8 mouse cellular contexts compared by ENCODE assay signal in genomic region chr12:21133972-21134859, GRCm38 (mm10).
DNase-seq lines count a peak whose midpoint lies in the region; ATAC-seq and TF ChIP-seq lines count a peak whose summit lies in the region.

No protein-coding gene starts in this region.

- peaks cover 32% of the 10 kb centered on the region for H3K4me1 ChIP-seq in liver, postnatal 0 days (ENCODE audit: insufficient read depth)
- peaks cover 80% of the 10 kb centered on the region for H3K4me1 ChIP-seq in liver, embryonic 12.5 days
- peaks cover 46% of the 10 kb centered on the region for H3K4me1 ChIP-seq in embryonic facial prominence, embryonic 15.5 days
- peaks cover 42% of the 10 kb centered on the region for H3K4me1 ChIP-seq in stomach, embryonic 14.5 days (ENCODE audit: control insufficient read depth, insufficient read depth, low read length)

- 64% methylated on average over 17 of the region's 17 CpGs for WGBS in liver, postnatal 0 days (ENCODE audit: insufficient replicate concordance)
- 47% methylated on average over 17 of the region's 17 CpGs for WGBS in liver, embryonic 12.5 days (ENCODE audit: insufficient replicate concordance)
- WGBS in embryonic facial prominence, embryonic 15.5 days, result 39% methylated on average over 17 of the region's 17 CpGs
- WGBS in stomach, embryonic 14.5 days, result 45% methylated on average over 17 of the region's 17 CpGs

- no peak for TF ChIP-seq EP300 in liver, postnatal 0 days (IDR thresholded peaks at IDR 0.05; ENCODE audit: low read depth)

- no peak overlapping the region for H3K27ac ChIP-seq in liver, postnatal 0 days (ENCODE audit: low read depth)
- no peak overlapping the region for H3K27ac ChIP-seq in liver, embryonic 12.5 days
- peak overlapping the region; percentile 55; the same call in 1 of the 2 replicates for H3K27ac ChIP-seq in embryonic facial prominence, embryonic 15.5 days (replicated peaks)
- H3K27ac ChIP-seq in stomach, embryonic 14.5 days (ENCODE audit: low read length), result no peak overlapping the region

- no peaks in the 10 kb centered on the region for H3K9me3 ChIP-seq in liver, postnatal 0 days (ENCODE audit: low read length)
- no peaks in the 10 kb centered on the region for H3K9me3 ChIP-seq in liver, embryonic 12.5 days (replicated peaks)
- H3K9me3 ChIP-seq in embryonic facial prominence, embryonic 15.5 days (replicated peaks), result no peaks in the 10 kb centered on the region
- no peaks in the 10 kb centered on the region for H3K9me3 ChIP-seq in stomach, embryonic 14.5 days (ENCODE audit: control insufficient read depth, low read depth, low read length)

- no peak; the same call in 1 of the 2 replicates for ATAC-seq in liver, postnatal 0 days
- no peak for ATAC-seq in liver, embryonic 12.5 days
- ATAC-seq in embryonic facial prominence, embryonic 15.5 days (ENCODE audit: insufficient number of reproducible peaks, low FRiP score, low TSS enrichment, low read depth), result no peak
- ATAC-seq in stomach, embryonic 14.5 days (ENCODE audit: insufficient number of reproducible peaks, insufficient read depth, low FRiP score, low read depth), result 0 out of 2 replicates have a peak, but pooled peaks have one; percentile 2

- no peaks in the 10 kb centered on the region for H3K27me3 ChIP-seq in liver, postnatal 0 days (ENCODE audit: insufficient read depth, low read length)
- no peaks in the 10 kb centered on the region for H3K27me3 ChIP-seq in liver, embryonic 12.5 days (replicated peaks)
- no peaks in the 10 kb centered on the region for H3K27me3 ChIP-seq in embryonic facial prominence, embryonic 15.5 days
- no peaks in the 10 kb centered on the region for H3K27me3 ChIP-seq in stomach, embryonic 14.5 days (ENCODE audit: control insufficient read depth, insufficient read depth, low read length)

- H3K36me3 ChIP-seq in liver, postnatal 0 days (replicated peaks; ENCODE audit: insufficient read depth, low read length), result no peaks in the 10 kb centered on the region
- H3K36me3 ChIP-seq in liver, embryonic 12.5 days, result no peaks in the 10 kb centered on the region
- H3K36me3 ChIP-seq in embryonic facial prominence, embryonic 15.5 days, result no peaks in the 10 kb centered on the region
- H3K36me3 ChIP-seq in stomach, embryonic 14.5 days (ENCODE audit: control insufficient read depth, insufficient read depth, low read length), result no peaks in the 10 kb centered on the region

- H3K4me2 ChIP-seq in liver, postnatal 0 days (ENCODE audit: low read depth, low read length), result no peak overlapping the region
- no peak overlapping the region for H3K4me2 ChIP-seq in liver, embryonic 12.5 days
- H3K4me2 ChIP-seq in embryonic facial prominence, embryonic 15.5 days (replicated peaks), result no peak overlapping the region
- no peak overlapping the region for H3K4me2 ChIP-seq in stomach, embryonic 14.5 days (replicated peaks; ENCODE audit: low read depth, low read length)

- no peak overlapping the region for H3K9ac ChIP-seq in liver, postnatal 0 days (replicated peaks)
- no peak overlapping the region for H3K9ac ChIP-seq in liver, embryonic 12.5 days
- no peak overlapping the region for H3K9ac ChIP-seq in embryonic facial prominence, embryonic 15.5 days
- no peak overlapping the region for H3K9ac ChIP-seq in stomach, embryonic 14.5 days (replicated peaks; ENCODE audit: low read depth, low read length)

- H3K4me3 ChIP-seq in liver, postnatal 0 days (ENCODE audit: low read depth, low read length), result no peak overlapping the region
- H3K4me3 ChIP-seq in liver, embryonic 12.5 days, result no peak overlapping the region
- H3K4me3 ChIP-seq in embryonic facial prominence, embryonic 15.5 days (replicated peaks), result no peak overlapping the region
- H3K4me3 ChIP-seq in stomach, embryonic 14.5 days (ENCODE audit: low read depth, low read length), result no peak overlapping the region

- peak; percentile 46 for TF ChIP-seq CTCF in liver, postnatal 0 days (IDR thresholded peaks at IDR 0.05; ENCODE audit: low read depth)

- DNase-seq in cerebellum, adult 11 months, result peak; percentile 43
- no peak for DNase-seq in cerebellum, adult 9-10 months
- no peak for DNase-seq in liver, postnatal 0 days
- no peak for DNase-seq in right cerebral cortex, postnatal 14 days
- no peak for DNase-seq in spleen, postnatal 4 days (ENCODE audit: low spot score in 2 of 2)
